Mouse (Mus musculus): ENCODE measurements around the gene Mrgprh.

DNA sequence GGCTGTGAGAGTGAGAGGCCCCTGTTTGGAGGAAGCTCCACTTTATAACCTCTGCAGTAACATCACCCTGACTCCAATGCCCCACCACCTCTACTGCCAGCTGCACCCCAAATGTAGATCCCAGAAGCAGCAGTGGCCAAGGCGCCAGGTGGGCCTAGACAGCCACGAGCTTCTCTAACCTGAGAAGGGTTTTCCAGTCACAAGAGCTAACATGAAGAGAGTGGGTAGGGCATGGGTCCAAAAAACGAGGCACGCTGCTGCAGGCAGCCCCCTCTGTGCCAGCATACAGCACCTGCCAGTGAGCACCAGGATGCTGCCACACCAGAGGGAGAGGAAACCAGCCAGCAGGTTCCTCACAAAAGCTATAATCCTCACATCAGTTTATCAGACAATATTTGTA lies 15.2 kb downstream of the Mrgprh start:
- TF ChIP-seq ZC3H11A (IDR thresholded peaks at IDR 0.05; ENCODE audit: low read depth, low read length): no peak
- no peak for TF ChIP-seq CTCF (IDR thresholded peaks at IDR 0.05 in 2 of 3, conservative IDR thresholded peaks at IDR 0.05 in 1 of 3; ENCODE audit: control insufficient read depth in 1 of 3, insufficient read depth in 1 of 3, low read depth in 2 of 3, low read length in 3 of 3, poor library complexity in 1 of 3, severe bottlenecking in 1 of 3)
- TF ChIP-seq ZNF384 (IDR thresholded peaks at IDR 0.05; ENCODE audit: low read depth, low read length): no peak
- no peak for TF ChIP-seq POLR2A (IDR thresholded peaks at IDR 0.05; ENCODE audit: control insufficient read depth in 1 of 2, insufficient read depth in 1 of 2, low read depth in 1 of 2, low read length in 2 of 2, poor library complexity in 1 of 2)

All from MEL (cell line).